Mouse (Mus musculus): ENCODE results near the gene Adora3.

The Adora3 gene

GRCm38 (mm10) chr3:105936111-105936510 lies 65.5 kb downstream of the Adora3 start:
- DNase-seq: no peak

GRCm38 (mm10) chr3:105951348-105951747 lies 80.7 kb downstream of the Adora3 start:
- no peak for DNase-seq

DNA sequence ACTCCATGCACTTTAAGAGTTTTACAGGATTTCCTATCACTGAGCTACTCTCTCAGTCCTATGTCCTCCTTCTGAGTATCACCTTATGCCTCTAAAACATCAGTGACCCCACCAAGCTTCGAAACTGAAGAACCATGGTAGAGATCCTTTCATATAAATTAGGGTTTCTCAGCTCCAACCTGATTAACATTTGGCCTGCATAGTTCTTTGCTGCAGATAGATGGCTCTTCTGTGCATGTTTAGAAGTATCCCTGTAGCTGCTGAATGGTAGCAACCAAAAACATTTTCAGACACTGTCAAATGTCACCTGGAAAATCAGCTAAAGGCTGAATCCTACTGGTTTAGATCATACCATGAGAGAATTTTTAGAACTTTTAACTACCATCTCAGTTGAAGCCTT lies 86.6 kb downstream of the Adora3 start:
- DNase-seq: no peak

- no peak for DNase-seq
These were observed 87.5 kb downstream of the Adora3 start for GRCm38 (mm10) chr3:105958204-105958603.

Data from right cerebral cortex, postnatal 4 days (tissue).